Mouse (Mus musculus): ENCODE measurements around the gene Spint2. TPM values are rescaled to one million over a fixed set of nuclear protein-coding genes. Genes with fewer than 3 reads are reported as not detected.
"Not testable (repeated sequence)": the region's sequence is repeated elsewhere in the genome, so short reads cannot be mapped to it uniquely, and the experiment has no call there.

The Spint2 gene
- total and polyA plus RNA-seq, 3 experiments, result 39.4 to 46.4 (median 45.7) TPM

DNA sequence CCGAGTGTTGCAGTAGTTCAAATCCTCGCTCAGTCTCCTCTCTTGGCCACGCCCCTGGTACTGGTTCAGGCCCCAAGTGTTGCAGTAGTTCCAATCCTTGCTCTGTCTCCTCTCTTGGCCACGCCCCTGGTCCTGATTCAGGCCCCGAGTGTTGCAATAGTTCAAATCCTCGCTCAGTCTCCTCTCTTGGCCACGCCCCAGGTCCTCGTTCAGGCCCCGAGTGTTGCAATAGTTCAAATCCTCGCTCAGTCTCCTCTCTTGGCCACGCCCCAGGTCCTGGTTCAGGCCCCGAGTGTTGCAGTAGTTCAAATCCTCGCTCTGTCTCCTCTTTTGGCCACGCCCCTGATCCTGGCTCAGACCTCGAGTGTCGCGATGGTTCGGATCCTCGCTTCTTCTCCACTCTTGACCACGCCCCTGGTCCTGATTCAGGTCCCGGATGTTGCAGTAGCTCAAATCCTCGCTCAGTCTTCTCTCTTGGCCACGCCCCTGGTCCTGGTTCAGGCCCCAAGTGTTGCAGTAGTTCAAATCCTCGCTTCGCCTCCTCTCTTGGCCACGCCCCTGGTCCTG is 69.4 kb downstream of the Spint2 start:
- intact Hi-C loops (cut with DNase I), result no loop called here
- Histone ChIP-seq H3K27ac (peak overlapping the region; percentile 84), H3K4me1 (ENCODE audit: control insufficient read depth, insufficient read depth, low read length) (no peaks in the 10 kb centered on the region), H3K4me3 (peak overlapping the region; percentile 44), H3K79me2 (replicated peaks; ENCODE audit: control insufficient read depth, insufficient read depth, low read length) (no peaks in the 10 kb centered on the region), H3K36me3 (ENCODE audit: control insufficient read depth, insufficient read depth, low read length) (no peaks in the 10 kb centered on the region), H3K9ac (ENCODE audit: low read depth, low read length) (no peak overlapping the region), H3K27me3 (ENCODE audit: control insufficient read depth, insufficient read depth, low read length) (no peaks in the 10 kb centered on the region)
- 34% methylated on average over 26 of the region's 26 CpGs for WGBS
- peak in 1 of 2 experiments; percentile 12 for DNase-seq
- TF ChIP-seq POLR2A (IDR thresholded peaks at IDR 0.05; ENCODE audit: insufficient read depth, low read depth, low read length) (no peak), EP300 (IDR thresholded peaks at IDR 0.05; ENCODE audit: insufficient read depth, low read depth, low read length) (no peak), CTCF (IDR thresholded peaks at IDR 0.05) (no peak)

DNA sequence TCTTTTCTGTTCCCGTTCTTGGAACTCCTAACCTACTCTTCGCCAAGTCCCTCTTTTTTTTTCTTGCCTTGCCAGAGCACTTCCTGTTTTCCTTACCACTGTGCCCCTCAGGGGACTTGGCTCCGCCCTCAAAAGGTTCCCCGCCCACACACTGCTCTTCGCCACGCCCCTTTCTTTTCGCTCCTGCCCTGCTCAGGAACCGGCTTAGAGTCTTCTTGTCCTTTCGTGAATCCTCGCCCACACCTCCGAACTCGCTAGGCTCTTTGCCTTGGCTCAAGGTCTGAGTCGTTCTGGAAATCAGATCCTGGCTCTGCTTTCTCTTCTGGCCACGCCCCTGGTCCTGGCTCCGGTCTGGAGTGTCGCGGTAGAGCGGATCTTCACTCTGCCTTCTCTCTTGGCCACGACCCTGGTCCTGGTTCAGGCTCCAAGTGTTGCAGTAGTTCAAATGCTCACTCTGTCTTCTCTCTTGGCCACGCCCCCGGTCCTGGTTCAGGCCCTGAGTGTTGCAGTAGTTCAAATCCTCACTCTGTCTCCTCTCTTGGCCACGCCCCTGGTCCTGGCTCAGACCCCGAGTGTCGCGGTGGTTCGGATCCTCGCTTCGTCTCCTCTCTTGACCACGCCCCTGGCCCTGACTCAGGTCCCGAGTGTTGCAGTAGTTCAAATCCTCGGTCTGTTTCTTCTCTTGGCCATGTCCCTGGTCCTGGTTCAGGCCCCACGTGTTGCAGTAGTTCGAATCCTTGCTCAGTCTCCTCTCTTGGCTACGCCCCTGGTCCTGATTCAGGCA is 70.1 kb downstream of the Spint2 start:
- WGBS, result 5% methylated on average over 34 of the region's 34 CpGs
- H3K9ac ChIP-seq (ENCODE audit: low read depth, low read length), result peak overlapping the region; percentile 37
- intact Hi-C loops (cut with DNase I), result loop anchor here (1.0 kb wide), 1 partner anchor 20 kb away; no protein-coding TSS in a partner anchor
- H3K36me3 ChIP-seq (ENCODE audit: control insufficient read depth, insufficient read depth, low read length), result no peaks in the 10 kb centered on the region
- no peaks in the 10 kb centered on the region for H3K79me2 ChIP-seq (replicated peaks; ENCODE audit: control insufficient read depth, insufficient read depth, low read length)
- H3K4me1 ChIP-seq (ENCODE audit: control insufficient read depth, insufficient read depth, low read length), result no peaks in the 10 kb centered on the region
- peak overlapping the region; percentile 44 for H3K4me3 ChIP-seq
- peak; percentile 87 to 92 for DNase-seq
- TF ChIP-seq CTCF (IDR thresholded peaks at IDR 0.05) (no peak), POLR2A (IDR thresholded peaks at IDR 0.05; ENCODE audit: insufficient read depth, low read depth, low read length) (peak; percentile 75), EP300 (IDR thresholded peaks at IDR 0.05; ENCODE audit: insufficient read depth, low read depth, low read length) (0 out of 2 replicates have a peak, but pooled peaks have one; percentile 6)
- peak overlapping the region; percentile 84 for H3K27ac ChIP-seq
- H3K27me3 ChIP-seq (ENCODE audit: control insufficient read depth, insufficient read depth, low read length), result no peaks in the 10 kb centered on the region

DNA sequence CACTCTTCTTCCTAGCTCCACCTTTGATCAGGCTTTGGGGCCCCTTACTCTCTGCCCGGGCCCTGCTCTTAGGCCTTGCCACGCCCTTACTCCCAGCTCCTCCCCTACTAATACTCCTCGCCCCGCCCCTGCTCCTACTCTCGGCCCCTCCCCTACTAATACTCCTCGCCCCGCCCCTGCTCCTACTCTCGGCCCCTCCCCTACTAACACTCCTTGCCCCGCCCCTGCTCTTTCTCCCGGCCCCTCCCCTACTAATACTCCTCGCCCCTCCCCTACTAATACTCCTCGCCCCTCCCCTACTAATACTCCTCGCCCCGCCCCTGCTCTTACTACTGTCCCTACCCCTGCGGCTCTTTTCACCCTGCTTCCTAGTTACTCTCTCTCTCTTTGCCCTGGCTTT is 70.7 kb downstream of the Spint2 start:
- H3K4me1 ChIP-seq (ENCODE audit: control insufficient read depth, insufficient read depth, low read length); H3K79me2 ChIP-seq (replicated peaks; ENCODE audit: control insufficient read depth, insufficient read depth, low read length); H3K9ac ChIP-seq (ENCODE audit: low read depth, low read length); H3K27me3 ChIP-seq (ENCODE audit: control insufficient read depth, insufficient read depth, low read length); H3K36me3 ChIP-seq (ENCODE audit: control insufficient read depth, insufficient read depth, low read length): not testable (repeated sequence)
- WGBS, result 24% methylated on average over 12 of the region's 15 CpGs
- H3K27ac ChIP-seq, result peak overlapping the region; percentile 84
- peak in 1 of 2 experiments; percentile 56 for DNase-seq
- peak overlapping the region; percentile 44 for H3K4me3 ChIP-seq
- intact Hi-C loops (cut with DNase I), result loop anchor here (1.0 kb wide), 1 partner anchor 20 kb away; no protein-coding TSS in a partner anchor

Other genes with a start within 250 kb of the Spint2 start
- gene Ryr1, start 156.7 kb downstream of the Spint2 start, total RNA-seq (2021), result under 1 TPM; 0.08 to 0.18 TPM
- gene Ryr1, start 156.7 kb downstream of the Spint2 start, polyA plus RNA-seq (2012; rRNA removed), result under 0.01 and 0.06 TPM in 2 replicates
- 1 to 10 TPM; 1.4 TPM for gene Rasgrp4, start 147.1 kb downstream of the Spint2 start, total RNA-seq (2021)
- 2.2 and 3.6 TPM in 2 replicates for gene Rasgrp4, start 147.1 kb downstream of the Spint2 start, polyA plus RNA-seq (2012; rRNA removed)
- gene Fam98c, start 125.7 kb downstream of the Spint2 start, total RNA-seq (2021), result 10 to 100 TPM; 10.4 to 12.7 TPM
- 16.3 and 18.0 TPM in 2 replicates for gene Fam98c, start 125.7 kb downstream of the Spint2 start, polyA plus RNA-seq (2012; rRNA removed)
- gene Ggn, start 111.7 kb downstream of the Spint2 start, total RNA-seq (2021), result under 1 TPM; 0.18 to 0.29 TPM
- gene Ggn, start 111.7 kb downstream of the Spint2 start, polyA plus RNA-seq (2012; rRNA removed), result 0.35 and 0.43 TPM in 2 replicates
- gene Spred3, start 111.5 kb downstream of the Spint2 start, total RNA-seq (2021), result 1 to 10 TPM in 1 of 2 experiments, under 1 TPM in 1; 0.52 to 1.0 TPM
- 1.2 and 1.6 TPM in 2 replicates for gene Spred3, start 111.5 kb downstream of the Spint2 start, polyA plus RNA-seq (2012; rRNA removed)
- gene Psmd8, start 101.2 kb downstream of the Spint2 start, total RNA-seq (2021), result 100 to 1,000 TPM; 103 to 116 TPM
- 120 and 191 TPM in 2 replicates for gene Psmd8, start 101.2 kb downstream of the Spint2 start, polyA plus RNA-seq (2012; rRNA removed)
- under 1 TPM; 0.30 to 0.34 TPM for gene Catsperg1, start 67.9 kb downstream of the Spint2 start, total RNA-seq (2021)
- gene Catsperg1, start 67.9 kb downstream of the Spint2 start, polyA plus RNA-seq (2012; rRNA removed), result 1.0 and 2.4 TPM in 2 replicates
- 1 to 10 TPM; 2.9 to 3.2 TPM for gene Kcnk6, start 49.4 kb downstream of the Spint2 start, total RNA-seq (2021)
- gene Kcnk6, start 49.4 kb downstream of the Spint2 start, polyA plus RNA-seq (2012; rRNA removed), result 8.2 and 8.4 TPM in 2 replicates
- gene Yif1b, start 43.6 kb downstream of the Spint2 start, total RNA-seq (2021), result 10 to 100 TPM; 63.6 to 74.6 TPM
- 123 and 138 TPM in 2 replicates for gene Yif1b, start 43.6 kb downstream of the Spint2 start, polyA plus RNA-seq (2012; rRNA removed)
- 1 to 10 TPM; 1.5 to 2.0 TPM for gene 2200002D01Rik, start 33.4 kb downstream of the Spint2 start, total RNA-seq (2021)
- gene 2200002D01Rik, start 33.4 kb downstream of the Spint2 start, polyA plus RNA-seq (2012; rRNA removed), result 0.98 and 1.00 TPM in 2 replicates
- gene Ppp1r14a, start 7.4 kb upstream of the Spint2 start, total RNA-seq (2021), result 10 to 100 TPM in 1 of 2 experiments, 1 to 10 TPM in 1; 8.7 to 10.3 TPM
- 16.3 and 18.4 TPM in 2 replicates for gene Ppp1r14a, start 7.4 kb upstream of the Spint2 start, polyA plus RNA-seq (2012; rRNA removed)
- under 1 TPM in 1 of 2 experiments, not detected in 1; 0.27 TPM for gene Dpf1, start 22.0 kb upstream of the Spint2 start, total RNA-seq (2021)
- gene Dpf1, start 22.0 kb upstream of the Spint2 start, polyA plus RNA-seq (2012; rRNA removed), result 0.21 and 0.38 TPM in 2 replicates
- gene Sipa1l3, start 236.7 kb upstream of the Spint2 start, total RNA-seq (2021), result 10 to 100 TPM in 1 of 2 experiments, 1 to 10 TPM in 1; 8.9 to 10.7 TPM
- gene Sipa1l3, start 236.7 kb upstream of the Spint2 start, polyA plus RNA-seq (2012; rRNA removed), result 9.1 and 11.5 TPM in 2 replicates